Mouse (Mus musculus): ENCODE results near the gene Wbp11. TPM values are rescaled to one million over a fixed set of nuclear protein-coding genes. Genes with fewer than 3 reads are reported as not detected.

The Wbp11 gene
- total RNA-seq, 2 experiments from 2014 or later, result 123 to 133 TPM

DNA sequence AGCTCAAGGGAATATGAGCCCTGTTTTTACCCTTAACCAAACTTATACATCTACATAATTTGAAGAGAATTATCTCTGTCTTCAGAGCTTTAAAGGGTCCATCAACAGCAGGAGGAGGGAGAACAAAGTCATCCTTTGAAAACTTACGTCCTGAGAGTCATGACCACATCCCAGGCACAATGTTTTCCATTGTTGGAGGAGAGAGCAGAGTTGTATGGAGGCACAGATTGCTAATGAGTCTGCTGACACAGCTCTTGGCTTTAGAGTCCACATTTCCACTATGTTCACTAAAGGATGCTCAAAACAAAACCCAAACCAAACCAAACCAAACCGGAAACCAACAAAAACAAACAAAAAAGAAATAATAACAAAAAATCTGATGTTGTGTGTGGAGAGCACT lies 16.9 kb upstream of the Wbp11 start:
- DNase-seq (ENCODE audit: low spot score in 2 of 2), result no peak

DNA sequence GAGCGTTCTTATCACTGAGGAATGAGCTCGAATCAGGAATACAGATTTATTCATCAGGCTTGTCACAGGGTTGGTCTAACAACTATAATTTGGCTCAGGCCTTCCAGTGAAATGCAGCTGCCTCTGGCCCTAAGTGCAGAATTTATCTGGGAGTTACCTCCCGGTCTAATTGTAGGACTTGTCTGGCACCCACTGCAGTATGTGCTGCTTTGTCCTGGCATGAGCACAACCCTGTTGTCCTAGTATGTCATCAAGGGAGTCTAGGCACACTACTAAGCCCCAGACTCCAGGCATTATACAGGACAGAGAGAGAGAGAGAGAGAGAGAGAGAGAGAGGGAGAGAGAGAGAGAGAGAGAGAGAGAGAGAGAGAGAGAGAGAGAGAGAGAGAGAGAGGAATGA lies 9.3 kb upstream of the Wbp11 start:
- no peak for DNase-seq (ENCODE audit: low spot score in 2 of 2)

DNA sequence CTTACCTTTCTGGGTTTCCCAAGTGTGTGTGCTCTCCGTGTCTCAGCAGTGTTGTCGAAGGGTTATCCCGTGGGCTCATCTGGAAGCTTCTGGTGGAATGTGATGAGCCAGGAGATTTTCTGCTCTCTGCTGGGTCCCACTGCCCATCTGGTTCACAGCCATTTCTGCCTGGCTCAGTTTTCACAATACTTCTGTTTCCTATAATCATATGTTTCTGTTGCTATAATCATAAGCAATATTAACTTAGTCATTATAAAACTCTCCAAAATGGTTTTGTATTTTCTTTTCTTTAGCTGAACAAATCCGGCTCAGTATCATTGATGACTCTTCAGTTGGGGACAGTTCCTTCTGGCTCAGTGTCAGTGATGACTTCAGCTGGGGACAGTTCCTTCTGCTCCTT lies 7.3 kb upstream of the Wbp11 start, which contains the start of gene Smco3:
Smco3 (minus strand) TSS at position 101 of the 400 bp plus-strand sequence.
- DNase-seq (ENCODE audit: low spot score in 2 of 2), result no peak

DNA sequence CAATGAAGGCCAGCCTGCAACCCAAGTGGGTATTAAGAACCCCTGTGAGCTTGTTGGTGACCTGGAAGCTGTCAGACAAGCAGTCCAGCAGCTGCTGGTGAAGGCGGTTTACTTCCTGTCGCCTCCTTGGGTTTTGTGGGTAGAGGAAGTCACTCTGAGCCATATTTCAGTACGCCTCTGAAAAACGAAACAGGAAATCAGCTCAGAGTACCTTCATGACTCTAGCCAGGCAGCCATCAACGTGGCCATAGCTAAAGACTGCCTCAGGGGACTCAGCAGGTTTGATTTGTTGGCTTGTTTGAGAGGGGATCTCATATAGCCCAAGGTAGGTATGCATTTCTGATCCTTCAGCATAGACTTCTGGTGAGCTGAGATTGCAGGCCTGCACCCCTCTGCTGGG lies 3.7 kb upstream of the Wbp11 start:
- DNase-seq (ENCODE audit: low spot score in 2 of 2), result no peak

DNA sequence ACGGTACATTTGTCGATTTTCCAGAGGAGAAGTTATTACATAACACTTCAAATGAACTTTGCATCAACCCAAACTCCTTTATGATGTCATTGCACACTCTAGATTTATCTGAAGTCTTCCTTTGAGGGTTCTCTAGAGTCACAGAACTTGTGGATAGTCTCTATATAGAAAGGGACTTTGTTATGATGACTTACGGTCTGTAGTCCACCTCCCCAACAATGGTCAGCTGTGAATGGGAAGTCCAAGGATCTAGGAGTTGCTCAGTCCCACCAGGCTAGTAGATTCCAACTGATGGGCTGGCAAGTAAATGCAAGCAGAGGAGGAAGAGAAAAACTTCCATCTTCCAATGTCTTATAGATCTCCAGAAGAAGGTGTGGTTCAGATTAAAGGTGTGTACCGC lies 648 bp upstream of the Wbp11 start:
- no peak for DNase-seq (ENCODE audit: low spot score in 2 of 2)

GRCm38 (mm10) chr6:136827516-136827880 lies 535 bp downstream of the Wbp11 start, which contains the start of gene BC049715:
Gene BC049715, plus strand, starts transcription at chr6:136827626.
- no peak for DNase-seq (ENCODE audit: low spot score in 2 of 2)

- DNase-seq (ENCODE audit: low spot score in 2 of 2), result no peak
These were observed 917 bp downstream of the Wbp11 start for GRCm38 (mm10) chr6:136827116-136827515.

GRCm38 (mm10) chr6:136824987-136825386 lies 3.0 kb downstream of the Wbp11 start:
- no peak for DNase-seq (ENCODE audit: low spot score in 2 of 2)

- no peak for DNase-seq (ENCODE audit: low spot score in 2 of 2)
These were observed 6.9 kb downstream of the Wbp11 start for GRCm38 (mm10) chr6:136821086-136821485.

DNA sequence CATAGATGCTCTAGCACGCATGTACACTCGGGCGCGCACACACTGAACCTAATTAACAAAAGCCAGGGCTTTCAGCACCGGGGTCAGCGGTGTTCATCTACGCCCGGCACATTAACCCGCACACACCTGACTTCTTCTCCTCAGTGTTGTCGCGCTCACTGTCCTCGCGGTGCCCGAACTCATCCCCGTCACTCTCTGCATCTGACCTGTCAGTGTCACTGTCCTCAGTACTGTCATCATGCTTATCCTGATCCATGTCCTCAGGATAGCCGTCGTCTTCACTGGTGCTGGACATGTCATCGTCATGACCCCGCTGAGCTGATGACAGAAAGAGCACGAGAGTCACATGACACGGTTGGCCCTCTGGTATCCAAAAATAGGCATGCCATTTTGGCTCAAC lies 7.7 kb downstream of the Wbp11 start:
- DNase-seq (ENCODE audit: low spot score in 2 of 2), result no peak

DNA sequence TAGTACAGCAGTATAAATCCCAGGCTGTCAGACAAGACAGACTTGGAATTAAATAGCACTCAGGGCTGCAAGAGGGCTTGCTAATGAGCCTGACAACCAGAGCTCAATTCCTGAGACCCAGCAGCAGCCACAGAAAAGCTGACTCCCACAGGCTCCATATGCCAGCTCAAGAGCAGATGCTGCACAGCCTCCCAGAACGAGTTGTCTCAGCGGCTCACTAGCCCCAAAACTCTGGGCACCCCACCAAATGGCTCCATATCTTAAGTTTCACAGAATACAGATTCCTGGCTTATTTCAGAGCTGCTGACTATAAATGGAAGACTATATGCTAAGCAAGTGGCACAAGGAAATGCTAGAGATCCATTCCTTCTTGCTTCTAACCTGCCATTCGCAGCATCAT lies 10.5 kb downstream of the Wbp11 start:
- peak; percentile 61 to 88 for DNase-seq (ENCODE audit: low spot score in 2 of 2)

DNA sequence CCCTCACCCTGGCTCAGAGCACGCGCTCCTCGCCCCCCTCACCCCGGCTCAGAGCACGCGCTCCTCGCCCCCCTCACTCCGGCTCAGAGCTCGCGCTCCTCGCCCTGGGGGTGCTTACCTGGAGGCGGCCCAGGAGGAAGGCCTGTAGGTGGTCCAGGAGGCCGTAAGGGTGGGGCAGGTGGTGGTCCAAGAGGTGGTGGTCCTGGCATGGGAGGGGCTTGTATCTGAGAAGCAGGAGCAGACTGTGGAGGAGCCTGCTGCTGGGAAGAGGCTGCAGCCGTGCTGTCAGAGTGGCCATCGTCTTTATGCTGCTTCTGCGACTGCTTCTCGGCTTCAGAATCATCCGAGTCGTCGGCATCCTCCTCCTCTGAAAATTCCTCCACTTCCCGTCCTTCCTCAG lies 11.2 kb downstream of the Wbp11 start:
- no peak for DNase-seq (ENCODE audit: low spot score in 2 of 2)

- no peak for DNase-seq (ENCODE audit: low spot score in 2 of 2)
These were observed 12.7 kb downstream of the Wbp11 start for GRCm38 (mm10) chr6:136815381-136815780.

DNA sequence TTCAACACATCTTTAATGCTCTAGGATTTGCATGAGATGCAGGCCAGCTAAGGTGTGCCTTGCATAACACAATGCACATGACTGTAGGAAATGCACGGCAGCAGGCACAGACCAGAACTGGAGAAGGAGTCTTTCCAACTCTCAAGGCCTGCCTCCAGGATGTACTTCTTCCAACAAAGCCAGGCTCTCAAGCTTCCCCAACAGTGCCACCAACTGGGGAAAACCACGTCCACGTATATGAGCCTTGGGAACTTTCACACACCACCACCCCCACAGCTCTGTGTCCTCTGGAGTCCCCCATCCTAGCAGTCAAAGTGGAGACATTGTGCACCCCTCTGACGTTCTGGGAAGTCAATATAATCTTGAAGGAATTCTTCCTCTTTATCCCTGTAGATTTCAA lies 14.9 kb downstream of the Wbp11 start:
- no peak for DNase-seq (ENCODE audit: low spot score in 2 of 2)

- DNase-seq (ENCODE audit: low spot score in 2 of 2), result no peak
These were observed 16.8 kb downstream of the Wbp11 start for GRCm38 (mm10) chr6:136811196-136811595.

GRCm38 (mm10) chr6:136809673-136810072 lies 18.4 kb downstream of the Wbp11 start:
- no peak for DNase-seq (ENCODE audit: low spot score in 2 of 2)

GRCm38 (mm10) chr6:136809077-136809476 lies 19.0 kb downstream of the Wbp11 start:
- DNase-seq (ENCODE audit: low spot score in 2 of 2), result no peak

- peak in 1 of 2 experiments; percentile 37 for DNase-seq (ENCODE audit: low spot score in 2 of 2)
These were observed 19.4 kb downstream of the Wbp11 start for GRCm38 (mm10) chr6:136808631-136809046.

DNA sequence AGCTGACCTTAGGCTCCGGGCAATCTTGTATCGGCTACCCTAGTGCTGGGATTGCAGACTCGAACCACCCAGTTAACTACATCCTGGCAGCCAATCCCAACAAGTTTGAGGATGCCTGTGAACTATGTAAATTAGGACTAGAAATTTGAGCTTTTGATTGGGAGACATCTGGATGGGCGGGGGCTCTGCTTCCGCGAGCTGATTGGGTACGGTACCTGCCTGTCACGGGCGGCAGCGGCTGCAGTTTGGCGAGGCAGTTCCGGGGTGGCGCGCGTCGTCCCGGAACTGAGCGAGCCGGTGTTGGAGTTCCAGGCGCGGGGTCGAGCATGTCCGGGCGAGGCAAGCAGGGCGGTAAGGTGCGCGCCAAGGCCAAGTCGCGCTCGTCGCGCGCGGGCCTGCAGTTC lies 20.0 kb downstream of the Wbp11 start, which contains the start of gene H2afj:
H2afj (plus strand) TSS at position 231 of the 404 bp plus-strand sequence.
- peak; percentile 99 for DNase-seq (ENCODE audit: low spot score in 2 of 2)

GRCm38 (mm10) chr6:136807395-136808013 lies 20.5 kb downstream of the Wbp11 start:
- DNase-seq (ENCODE audit: low spot score in 2 of 2), result no peak

GRCm38 (mm10) chr6:136806819-136807218 lies 21.2 kb downstream of the Wbp11 start:
- no peak for DNase-seq (ENCODE audit: low spot score in 2 of 2)

DNA sequence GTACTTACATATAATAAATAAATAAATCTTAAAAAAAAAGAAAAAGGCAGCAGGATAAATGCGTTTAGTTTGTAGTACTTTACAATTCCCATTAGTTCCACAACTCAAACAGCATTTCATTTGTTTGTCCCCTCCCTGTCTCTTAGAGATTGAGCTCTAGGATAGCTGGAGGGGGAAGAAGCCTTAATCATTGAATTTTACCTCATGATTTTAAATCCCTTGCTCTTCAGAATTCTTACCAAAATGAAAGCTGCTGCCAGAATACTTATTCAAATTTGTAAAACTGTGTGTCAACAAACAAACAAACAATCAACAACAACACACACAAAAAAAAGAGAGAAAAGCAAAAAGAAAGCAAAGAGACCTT lies 22.6 kb downstream of the Wbp11 start:
- DNase-seq (ENCODE audit: low spot score in 2 of 2), result no peak

GRCm38 (mm10) chr6:136804705-136805408 lies 23.2 kb downstream of the Wbp11 start:
- no peak for DNase-seq (ENCODE audit: low spot score in 2 of 2)

Data from layer of hippocampus, postnatal 14 days (tissue).